Mouse (Mus musculus): ENCODE measurements around the gene Slc45a2. TPM values are rescaled to one million over a fixed set of nuclear protein-coding genes. Genes with fewer than 3 reads are reported as not detected.

Slc45a2 gene
- polyA plus RNA-seq, 1 experiment from 2014 or later: 0.05 TPM

Other genes with a start within 250 kb of the Slc45a2 start
- 12.3 and 15.1 TPM in 2 replicates for gene C1qtnf3, start 48.4 kb upstream of the Slc45a2 start, polyA plus RNA-seq (2015; fragmentation: Nextera tagmentation; extraction: Ambion mirVana)
- gene Amacr, start 19.0 kb upstream of the Slc45a2 start, polyA plus RNA-seq (2015; fragmentation: Nextera tagmentation; extraction: Ambion mirVana): 37.1 and 44.4 TPM in 2 replicates
- 0.33 and 0.37 TPM in 2 replicates for gene Rxfp3, start 37.3 kb downstream of the Slc45a2 start, polyA plus RNA-seq (2015; fragmentation: Nextera tagmentation; extraction: Ambion mirVana)
- gene Adamts12, start 64.1 kb downstream of the Slc45a2 start, polyA plus RNA-seq (2015; fragmentation: Nextera tagmentation; extraction: Ambion mirVana): 3.6 and 3.8 TPM in 2 replicates